Mouse (Mus musculus) lung, adult 2 months (tissue): Measurements from ENCODE around the gene Hist1h3b.

ENCODE experiments used
- CTCF ChIP-seq: fragments of 200-500 bp; IDR thresholded peaks from 2 replicates; pipeline ENCODE4 v1.5.1; 2011; ENCODE audit warnings: mild to moderate bottlenecking, low read length, control low read depth; ENCODE audit not compliant: insufficient read depth
- POLR2A ChIP-seq: fragments of 200-500 bp; IDR thresholded peaks from 2 replicates; pipeline ENCODE4 v1.6.1; 2011; ENCODE audit warnings: low read depth, mild to moderate bottlenecking, control low read depth, low read length, borderline replicate concordance; ENCODE audit errors: extremely low read depth

- TF ChIP-seq CTCF = no peak
- TF ChIP-seq POLR2A = no peak
Measured at GRCm38 (mm10) chr13:23716261-23717042, 35.6 kb upstream of the Hist1h3b start.
